Mouse (Mus musculus): ENCODE data around the gene Pdgfb. TPM values are rescaled to one million over a fixed set of nuclear protein-coding genes. Genes with fewer than 3 reads are reported as not detected.

Gene Pdgfb
- total and polyA plus RNA-seq, 3 experiments: not detected

DNA sequence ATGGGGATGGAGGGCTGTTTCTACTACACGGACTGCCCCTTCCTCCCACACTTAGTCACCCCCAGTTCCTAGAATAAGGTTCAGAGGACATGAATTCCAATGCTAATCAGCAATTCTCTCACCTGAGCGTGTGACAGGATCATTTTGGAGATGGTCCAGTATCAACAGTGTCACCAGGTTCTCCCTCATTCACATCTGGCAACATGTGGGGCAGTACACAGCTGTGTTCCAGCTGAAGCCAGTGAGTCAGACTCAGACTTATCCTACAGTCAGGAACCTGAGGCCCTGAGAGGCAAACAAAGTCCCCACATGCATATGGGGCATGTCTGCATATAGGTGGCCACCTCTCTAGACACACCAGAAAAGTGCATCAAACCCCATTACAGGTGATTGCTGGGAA, 32.5 kb upstream of the Pdgfb start:
- Histone ChIP-seq H3K4me2 (ENCODE audit: insufficient read depth, low read depth, poor library complexity, severe bottlenecking) (no peak overlapping the region), H3K36me3 (replicated peaks in 1 of 2; ENCODE audit: control insufficient read depth in 1 of 2, insufficient read depth in 1 of 2, low read length in 1 of 2) (no peaks in the 10 kb centered on the region), H3K27ac (ENCODE audit: insufficient read depth, low read depth) (no peak overlapping the region), H3K4me3 (replicated peaks in 1 of 3; ENCODE audit: low read depth in 2 of 3, low read length in 2 of 3, poor library complexity in 1 of 3) (no peak overlapping the region), H3K4me1 (ENCODE audit: control insufficient read depth in 1 of 2, insufficient read depth in 2 of 2) (peaks cover 6 to 27% of the 10 kb centered on the region in 2 experiments; a peak in 3 of 4 replicates), H3K27me3 (replicated peaks) (peaks cover 58% of the 10 kb centered on the region), H3K9me3 (replicated peaks; ENCODE audit: low read length) (peaks cover 14% of the 10 kb centered on the region), H3K9ac (ENCODE audit: insufficient read depth, low read depth) (no peak overlapping the region), H3K79me2 (replicated peaks; ENCODE audit: control insufficient read depth, extremely low read depth, insufficient read depth, poor library complexity, severe bottlenecking) (no peaks in the 10 kb centered on the region)
- dilution Hi-C loops (cut with MboI; ENCODE audit: extremely low pct_ligation_motif_present, extremely low pct_unique_long_range_greater_than_20kb, low sequenced_read_pairs) (no loop called here), in situ Hi-C loops (cut with MboI; ENCODE audit: low pct_ligation_motif_present, low pct_unique_long_range_greater_than_20kb, low sequenced_read_pairs) (no loop called here)
- TF ChIP-seq MAFK (IDR thresholded peaks at IDR 0.05; ENCODE audit: insufficient replicate concordance, low read length): no peak
- no peak for TF ChIP-seq SMC3 (IDR thresholded peaks at IDR 0.05; ENCODE audit: low read depth, low read length)
- no peak for TF ChIP-seq MAZ (IDR thresholded peaks at IDR 0.05; ENCODE audit: low read depth, low read length)
- DNase-seq (ENCODE audit: extremely low read depth): no peak

DNA sequence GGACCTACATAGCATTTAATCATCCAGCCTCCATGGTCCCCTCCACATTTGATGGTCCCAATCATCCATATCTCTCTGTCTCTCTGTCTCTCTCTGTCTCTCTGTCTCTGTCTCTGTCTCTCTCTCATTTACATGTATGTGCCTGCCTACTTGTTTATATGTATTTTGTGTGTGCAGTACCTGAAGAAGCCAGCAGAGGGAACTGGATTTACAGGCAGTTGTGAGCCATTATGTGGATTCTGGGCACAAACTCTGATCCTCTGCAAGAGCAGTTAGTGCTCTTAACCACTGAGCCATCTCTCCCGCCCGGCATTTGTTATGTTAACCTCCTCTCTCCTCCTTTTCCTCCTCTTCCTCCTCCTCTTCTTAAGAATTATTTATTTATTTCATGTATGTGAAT, 31.0 kb upstream of the Pdgfb start:
- H3K27me3 ChIP-seq (replicated peaks): peaks cover 62% of the 10 kb centered on the region
- peak in 1 of 2 experiments; percentile 25; a peak in 2 of 4 replicates for TF ChIP-seq CTCF (conservative IDR thresholded peaks at IDR 0.05 in 1 of 2, IDR thresholded peaks at IDR 0.05 in 1 of 2; ENCODE audit: low read depth in 2 of 2, low read length in 2 of 2)
- no peak for TF ChIP-seq ZNF384 (IDR thresholded peaks at IDR 0.05; ENCODE audit: low read depth, low read length)
- dilution Hi-C loops (cut with MboI; ENCODE audit: extremely low pct_ligation_motif_present, extremely low pct_unique_long_range_greater_than_20kb, low sequenced_read_pairs): no loop called here
- H3K27ac ChIP-seq (ENCODE audit: insufficient read depth, low read depth): no peak overlapping the region
- peaks cover 14% of the 10 kb centered on the region for H3K9me3 ChIP-seq (replicated peaks; ENCODE audit: low read length)
- H3K4me2 ChIP-seq (ENCODE audit: insufficient read depth, low read depth, poor library complexity, severe bottlenecking): no peak overlapping the region
- in situ Hi-C loops (cut with MboI; ENCODE audit: low pct_ligation_motif_present, low pct_unique_long_range_greater_than_20kb, low sequenced_read_pairs): no loop called here
- no peak overlapping the region for H3K4me3 ChIP-seq (replicated peaks in 1 of 3; ENCODE audit: low read depth in 2 of 3, low read length in 2 of 3, poor library complexity in 1 of 3)
- peaks cover 0 to 14% of the 10 kb centered on the region in 2 experiments; a peak in 1 of 4 replicates for H3K4me1 ChIP-seq (ENCODE audit: control insufficient read depth in 1 of 2, insufficient read depth in 2 of 2)
- no peaks in the 10 kb centered on the region for H3K36me3 ChIP-seq (replicated peaks in 1 of 2; ENCODE audit: control insufficient read depth in 1 of 2, insufficient read depth in 1 of 2, low read length in 1 of 2)
- no peaks in the 10 kb centered on the region for H3K79me2 ChIP-seq (replicated peaks; ENCODE audit: control insufficient read depth, extremely low read depth, insufficient read depth, poor library complexity, severe bottlenecking)
- no peak for DNase-seq (ENCODE audit: extremely low read depth)
- H3K9ac ChIP-seq (ENCODE audit: insufficient read depth, low read depth): no peak overlapping the region

DNA sequence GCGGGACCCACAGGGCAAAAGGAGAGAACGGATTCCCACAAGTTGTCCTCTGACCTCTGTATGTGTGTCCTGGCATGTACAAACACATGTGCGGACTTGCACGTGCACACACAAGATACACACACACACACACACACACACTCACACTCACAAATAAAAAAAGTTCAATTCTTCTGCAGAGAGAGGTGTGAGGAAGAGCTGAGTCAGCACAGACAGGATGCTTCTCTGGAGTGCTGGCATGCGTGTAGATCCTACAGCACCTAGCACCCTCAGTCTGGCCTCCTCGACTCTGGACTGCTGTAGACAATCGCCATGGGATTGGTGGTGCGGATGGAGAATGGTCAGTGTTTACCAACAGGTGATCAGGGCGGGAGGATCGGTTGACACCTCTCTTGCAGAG, 29.5 kb upstream of the Pdgfb start:
- H3K9me3 ChIP-seq (replicated peaks; ENCODE audit: low read length): peaks cover 20% of the 10 kb centered on the region
- DNase-seq (ENCODE audit: extremely low read depth): no peak
- H3K4me1 ChIP-seq (ENCODE audit: control insufficient read depth in 1 of 2, insufficient read depth in 2 of 2): peaks cover 0 to 4% of the 10 kb centered on the region in 2 experiments; a peak in 1 of 4 replicates
- H3K79me2 ChIP-seq (replicated peaks; ENCODE audit: control insufficient read depth, extremely low read depth, insufficient read depth, poor library complexity, severe bottlenecking): no peaks in the 10 kb centered on the region
- in situ Hi-C loops (cut with MboI; ENCODE audit: low pct_ligation_motif_present, low pct_unique_long_range_greater_than_20kb, low sequenced_read_pairs) (no loop called here), dilution Hi-C loops (cut with MboI; ENCODE audit: extremely low pct_ligation_motif_present, extremely low pct_unique_long_range_greater_than_20kb, low sequenced_read_pairs) (no loop called here)
- TF ChIP-seq GABPA (IDR thresholded peaks at IDR 0.05; ENCODE audit: insufficient replicate concordance, low read depth, low read length) (no peak), NELFE (IDR thresholded peaks at IDR 0.05; ENCODE audit: low read depth, low read length) (no peak), TBP (conservative IDR thresholded peaks at IDR 0.05; ENCODE audit: low read depth, low read length) (no peak), MAFK (IDR thresholded peaks at IDR 0.05; ENCODE audit: insufficient replicate concordance, low read length) (0 out of 2 replicates have a peak, but pooled peaks have one; percentile 54)
- peaks cover 63% of the 10 kb centered on the region for H3K27me3 ChIP-seq (replicated peaks)
- no peak overlapping the region for H3K4me2 ChIP-seq (ENCODE audit: insufficient read depth, low read depth, poor library complexity, severe bottlenecking)
- no peak overlapping the region for H3K4me3 ChIP-seq (replicated peaks in 1 of 3; ENCODE audit: low read depth in 2 of 3, low read length in 2 of 3, poor library complexity in 1 of 3)
- no peak overlapping the region for H3K27ac ChIP-seq (ENCODE audit: insufficient read depth, low read depth)
- no peaks in the 10 kb centered on the region for H3K36me3 ChIP-seq (replicated peaks in 1 of 2; ENCODE audit: control insufficient read depth in 1 of 2, insufficient read depth in 1 of 2, low read length in 1 of 2)
- no peak overlapping the region for H3K9ac ChIP-seq (ENCODE audit: insufficient read depth, low read depth)
